Mouse (Mus musculus) testis, adult 2 months (tissue): ENCODE data around the gene Dohh. TPM values are rescaled to one million over a fixed set of nuclear protein-coding genes. Genes with fewer than 3 reads are reported as not detected.
A peak's percentile ranks its signal among the peaks of the same experiment; 100 is the strongest.

Source experiments
- H3K27ac ChIP-seq: fragments of 200-500 bp; 2 replicates; pipeline ENCODE4 v1.5.1; 2012; ENCODE audit warnings: low read depth, low read length; ENCODE audit not compliant: control insufficient read depth, insufficient read depth
- H3K27me3 ChIP-seq: fragments of 200-500 bp; 2 replicates; pipeline ENCODE4 v1.6.1; 2012; ENCODE audit warnings: mild to moderate bottlenecking, low read length, moderate library complexity; ENCODE audit not compliant: control insufficient read depth, insufficient read depth
- H3K36me3 ChIP-seq: fragments of 200-500 bp; 2 replicates; pipeline ENCODE4 v1.6.1; 2012; ENCODE audit warnings: mild to moderate bottlenecking, low read length; ENCODE audit not compliant: control insufficient read depth, insufficient read depth
- H3K4me1 ChIP-seq: fragments of 200-500 bp; 2 replicates; pipeline ENCODE4 v1.6.1; 2012; ENCODE audit warnings: low read length; ENCODE audit not compliant: control insufficient read depth, insufficient read depth
- H3K4me3 ChIP-seq: fragments of 200-500 bp; 2 replicates; pipeline ENCODE4 v1.5.1; 2012; ENCODE audit warnings: low read depth, mild to moderate bottlenecking, low read length, moderate library complexity, mixed read lengths; ENCODE audit not compliant: control insufficient read depth
- CTCF ChIP-seq: fragments of 200-500 bp; IDR thresholded peaks from 2 replicates; pipeline ENCODE4 v1.5.1; 2012; ENCODE audit warnings: low read depth, mild to moderate bottlenecking, inconsistent platforms, low read length, moderate library complexity; ENCODE audit not compliant: control insufficient read depth, insufficient read depth, insufficient replicate concordance
- POLR2A ChIP-seq: fragments of 200-500 bp; IDR thresholded peaks from 2 replicates; pipeline ENCODE4 v1.6.1; 2012; ENCODE audit warnings: low read depth, mild to moderate bottlenecking, inconsistent platforms, low read length, moderate library complexity; ENCODE audit not compliant: control insufficient read depth
- polyA plus RNA-seq: library from polyadenylated mRNA; depleted of rRNA; stranded (reverse); fragments of >200 nt; gene quantifications from 2 replicates; pipeline ENCODE4 v1.2.3, GENCODE M21; 2012

The Dohh gene
- polyA plus RNA-seq, 1 experiment = 38.5 TPM

GRCm38 (mm10) chr10:81418216-81419070 lies 34.2 kb downstream of the Dohh start:
- no peaks in the 10 kb centered on the region for H3K27me3 ChIP-seq
- H3K36me3 ChIP-seq = no peaks in the 10 kb centered on the region
- peak overlapping the region; percentile 12; the same call in 1 of the 2 replicates for H3K27ac ChIP-seq
- H3K4me1 ChIP-seq = peaks cover 33% of the 10 kb centered on the region
- no peak for TF ChIP-seq CTCF
- no peak for TF ChIP-seq POLR2A
- H3K4me3 ChIP-seq = peak overlapping the region; percentile 78

- H3K4me3 ChIP-seq = peak overlapping the region; percentile 78
- H3K27me3 ChIP-seq = no peaks in the 10 kb centered on the region
- H3K36me3 ChIP-seq = no peaks in the 10 kb centered on the region
- peak overlapping the region; percentile 46; the same call in 1 of the 2 replicates for H3K27ac ChIP-seq
- no peak for TF ChIP-seq CTCF
- TF ChIP-seq POLR2A = peak; percentile 60; the same call in 1 of the 2 replicates
- peaks cover 33% of the 10 kb centered on the region for H3K4me1 ChIP-seq
These were observed 35.1 kb downstream of the Dohh start for GRCm38 (mm10) chr10:81419111-81419928.

- H3K27ac ChIP-seq = peak overlapping the region; percentile 48; the same call in 1 of the 2 replicates
- peaks cover 31% of the 10 kb centered on the region for H3K4me1 ChIP-seq
- no peaks in the 10 kb centered on the region for H3K36me3 ChIP-seq
- TF ChIP-seq POLR2A (no peak), CTCF (no peak)
- peak overlapping the region; percentile 78 for H3K4me3 ChIP-seq
- no peaks in the 10 kb centered on the region for H3K27me3 ChIP-seq
These were observed 36.1 kb downstream of the Dohh start for GRCm38 (mm10) chr10:81420191-81420767.

GRCm38 (mm10) chr10:81421041-81421796 lies 37.0 kb downstream of the Dohh start:
- no peak overlapping the region for H3K27ac ChIP-seq
- TF ChIP-seq POLR2A = no peak
- no peak for TF ChIP-seq CTCF
- no peaks in the 10 kb centered on the region for H3K27me3 ChIP-seq
- no peaks in the 10 kb centered on the region for H3K36me3 ChIP-seq
- peak overlapping the region; percentile 78 for H3K4me3 ChIP-seq
- H3K4me1 ChIP-seq = peaks cover 26% of the 10 kb centered on the region

- Histone ChIP-seq H3K27ac (no peak overlapping the region), H3K36me3 (no peaks in the 10 kb centered on the region), H3K4me3 (no peak overlapping the region), H3K4me1 (peaks cover 23% of the 10 kb centered on the region), H3K27me3 (no peaks in the 10 kb centered on the region)
- TF ChIP-seq CTCF (no peak), POLR2A (no peak)
These were observed 37.5 kb downstream of the Dohh start for GRCm38 (mm10) chr10:81421797-81422100.

GRCm38 (mm10) chr10:81422191-81422590 lies 38.0 kb downstream of the Dohh start:
- TF ChIP-seq POLR2A (no peak; the same call in 1 of the 2 replicates), CTCF (no peak)
- H3K27me3 ChIP-seq = no peaks in the 10 kb centered on the region
- no peak overlapping the region; the same call in 1 of the 2 replicates for H3K27ac ChIP-seq
- no peak overlapping the region for H3K4me3 ChIP-seq
- H3K36me3 ChIP-seq = no peaks in the 10 kb centered on the region
- peaks cover 23% of the 10 kb centered on the region for H3K4me1 ChIP-seq
